Mouse (Mus musculus) lung, postnatal 0 days (tissue): Measurements from ENCODE around the gene AY761185. TPM values are rescaled to one million over a fixed set of nuclear protein-coding genes. Genes with fewer than 3 reads are reported as not detected.

Experiments used
- ATAC-seq: fragments of 200-750 bp; cut with Nextera tagmentation; 2 replicates; pipeline ENCODE4 v1.8.0; 2017; ENCODE audit warnings: moderate library complexity
- DNase-seq: peaks from one replicate; pipeline ENCODE4 v3.0.0-alpha.2; 2016; ENCODE audit warnings: low spot score
- H3K27ac ChIP-seq: fragments of 300-500 bp; sonication (generic); 2 replicates; pipeline ENCODE4 v1.5.1; 2014; ENCODE audit warnings: antibody characterized with exemption, mild to moderate bottlenecking, low read length, mixed read lengths
- H3K27me3 ChIP-seq: fragments of 300-500 bp; sonication (generic); replicated peaks from 2 replicates; pipeline ENCODE4 v1.6.1; 2014; ENCODE audit warnings: low read length, mixed read lengths; ENCODE audit not compliant: insufficient read depth
- H3K36me3 ChIP-seq: fragments of 300-500 bp; sonication (generic); 2 replicates; pipeline ENCODE4 v1.6.1; 2014; ENCODE audit warnings: low read length, mixed read lengths; ENCODE audit not compliant: insufficient read depth
- H3K4me1 ChIP-seq: fragments of 300-500 bp; sonication (generic); 2 replicates; pipeline ENCODE4 v1.6.1; 2014; ENCODE audit warnings: antibody characterized with exemption, low read depth, low read length, mixed read lengths; ENCODE audit not compliant: insufficient read depth
- H3K4me2 ChIP-seq: fragments of 300-500 bp; sonication (generic); replicated peaks from 2 replicates; pipeline ENCODE4 v1.6.1; 2014; ENCODE audit warnings: low read depth, mild to moderate bottlenecking, low read length, moderate library complexity, mixed read lengths
- H3K4me3 ChIP-seq: fragments of 300-500 bp; sonication (generic); 2 replicates; pipeline ENCODE4 v1.5.1; 2014; ENCODE audit warnings: low read depth, low read length
- H3K9ac ChIP-seq: fragments of 300-500 bp; sonication (generic); replicated peaks from 2 replicates; pipeline ENCODE4 v1.6.1; 2014; ENCODE audit warnings: low read depth, mild to moderate bottlenecking
- H3K9me3 ChIP-seq: fragments of 300-500 bp; sonication (generic); 2 replicates; pipeline ENCODE4 v1.6.1; 2016; ENCODE audit warnings: low read length, mixed read lengths
- CTCF ChIP-seq: IDR thresholded peaks from 2 replicates; pipeline ENCODE4 v1.5.1; 2016; ENCODE audit warnings: antibody characterized with exemption, mild to moderate bottlenecking
- EP300 ChIP-seq: IDR thresholded peaks from 2 replicates; pipeline ENCODE4 v1.6.1; 2016; ENCODE audit warnings: antibody characterized with exemption, mild to moderate bottlenecking, control low read depth
- WGBS: fragments of 180-500 bp; shearing (Covaris S2); extraction: QIAGEN DNeasy Blood & Tissue Kit; methylation state at CpG from one replicate; pipeline ENCODE4 v1.1.7; 2014; 5-methylcytosine and 5-hydroxymethylcytosine counted together
- polyA plus RNA-seq: library from polyadenylated mRNA; unstranded; fragments of >200 nt; fragmentation: Nextera tagmentation; extraction: Ambion mirVana; gene quantifications from 2 replicates; pipeline ENCODE4 v1.2.1, GENCODE M21; 2015

The AY761185 gene
- polyA plus RNA-seq, 1 experiment from 2014 or later: not detected

DNA sequence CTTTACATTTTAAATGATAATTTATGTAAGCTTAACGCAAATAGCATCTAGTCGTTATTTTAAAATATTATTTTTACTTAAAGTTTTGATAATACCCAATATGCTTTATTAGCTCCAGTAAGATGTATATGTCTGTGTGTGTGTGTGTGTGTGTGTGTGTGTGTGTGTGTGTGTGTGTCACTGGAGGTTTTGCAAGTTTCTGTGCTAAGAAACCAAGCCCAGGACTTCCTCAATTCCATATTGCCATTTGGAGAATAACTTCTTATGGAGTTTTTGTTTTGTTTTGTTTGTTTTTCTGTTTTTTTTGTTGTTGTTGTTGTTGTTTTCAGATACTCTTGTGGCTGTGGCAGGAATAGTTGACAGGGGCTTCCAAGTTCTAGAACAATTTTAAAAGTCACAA is 37.4 kb downstream of the AY761185 start:
- no peak for ATAC-seq
- Histone ChIP-seq H3K4me3 (no peak overlapping the region), H3K4me1 (no peaks in the 10 kb centered on the region), H3K36me3 (no peaks in the 10 kb centered on the region), H3K27ac (no peak overlapping the region), H3K27me3 (no peaks in the 10 kb centered on the region), H3K4me2 (no peak overlapping the region), H3K9me3 (no peaks in the 10 kb centered on the region), H3K9ac (no peak overlapping the region)
- TF ChIP-seq CTCF: no peak
- 89% methylated on average over 2 of the region's 2 CpGs for WGBS
- no peak for DNase-seq

DNA sequence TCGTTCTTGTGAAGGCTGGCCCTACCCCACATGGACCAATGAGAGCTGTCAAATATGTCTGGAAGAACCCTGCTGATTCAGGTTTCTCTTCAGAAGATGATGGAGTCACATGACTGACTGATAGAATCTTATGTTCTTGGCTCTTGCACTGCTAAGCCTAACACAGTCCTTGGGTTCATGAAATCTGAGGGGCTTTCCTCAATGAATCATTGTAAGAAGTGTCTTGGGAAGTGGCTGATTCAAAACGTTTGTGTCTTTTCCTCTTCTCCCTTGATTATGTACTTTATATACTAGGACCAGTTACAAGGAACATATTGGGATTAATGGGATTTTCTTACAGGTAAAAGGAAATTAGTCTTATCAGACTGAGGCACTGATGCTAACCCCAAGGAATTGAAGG is 42.0 kb downstream of the AY761185 start, which contains the start of gene Gm15056:
TSS of gene Gm15056 (minus strand) at position 101 of the 400 bp plus-strand sequence.
- Histone ChIP-seq H3K9ac (no peak within 1 kb of the TSS), H3K4me1 (no peaks in the 10 kb centered on the region), H3K4me2 (no peak within 1 kb of the TSS), H3K36me3 (no peaks in the 10 kb centered on the region), H3K27me3 (no peaks in the 10 kb centered on the region), H3K9me3 (no peaks in the 10 kb centered on the region), H3K4me3 (no peak within 1 kb of the TSS), H3K27ac (no peak within 1 kb of the TSS)
- WGBS: 37% methylated on average over 2 of the region's 2 CpGs
- no peak for ATAC-seq
- TF ChIP-seq CTCF: no peak
- TF ChIP-seq EP300: no peak
- no peak for DNase-seq

Other genes starting within 250 kb of the AY761185 start
- gene Defb33, start 52.0 kb downstream of the AY761185 start, polyA plus RNA-seq: not detected in 2 replicates
- gene Gm15056, start 42.1 kb downstream of the AY761185 start, polyA plus RNA-seq: not detected in 2 replicates
- not detected in 2 replicates for gene Gm6040, start 22.6 kb downstream of the AY761185 start, polyA plus RNA-seq
- not detected in 2 replicates for gene Defa21, start 80.8 kb upstream of the AY761185 start, polyA plus RNA-seq
- gene Defa23, start 110.3 kb upstream of the AY761185 start, polyA plus RNA-seq: not detected in 2 replicates
- not detected in 2 replicates for gene Defa35, start 120.3 kb upstream of the AY761185 start, polyA plus RNA-seq
- gene Defa25, start 139.7 kb upstream of the AY761185 start, polyA plus RNA-seq: not detected in 2 replicates
- gene Gm14851, start 151.3 kb upstream of the AY761185 start, polyA plus RNA-seq: not detected in 2 replicates
- not detected in 2 replicates for gene Defa30, start 189.9 kb upstream of the AY761185 start, polyA plus RNA-seq
- gene Defa22, start 217.6 kb upstream of the AY761185 start, polyA plus RNA-seq: not detected in 2 replicates
- gene Defa31, start 246.9 kb upstream of the AY761185 start, polyA plus RNA-seq: not detected in 2 replicates